Mouse (Mus musculus) brain, embryonic 18.5 days (tissue): ENCODE results near the gene Pet117.

ENCODE experiments used
- DNase-seq: peaks from one replicate; pipeline ENCODE4 v3.0.0-alpha.2; 2012; ENCODE audit warnings: low read depth, low spot score

Gene Pet117

GRCm38 (mm10) chr2:144382624-144383138, 13.9 kb downstream of the Pet117 start:
- no peak for DNase-seq

- DNase-seq, result no peak
Observed at GRCm38 (mm10) chr2:144386296-144386695, 17.5 kb downstream of the Pet117 start.

GRCm38 (mm10) chr2:144388416-144388815, 19.6 kb downstream of the Pet117 start:
- no peak for DNase-seq

- DNase-seq, result no peak
Observed at GRCm38 (mm10) chr2:144399531-144399930, 30.7 kb downstream of the Pet117 start.

- no peak for DNase-seq
Observed at GRCm38 (mm10) chr2:144400659-144401058, 31.9 kb downstream of the Pet117 start.

GRCm38 (mm10) chr2:144409037-144409436, 40.2 kb downstream of the Pet117 start:
- DNase-seq, result no peak

- DNase-seq, result no peak
Observed at GRCm38 (mm10) chr2:144410603-144411002, 41.8 kb downstream of the Pet117 start.

GRCm38 (mm10) chr2:144414646-144415045, 45.9 kb downstream of the Pet117 start:
- DNase-seq, result no peak

- no peak for DNase-seq
Observed at GRCm38 (mm10) chr2:144416859-144417258, 48.1 kb downstream of the Pet117 start.

- DNase-seq, result no peak
Observed at GRCm38 (mm10) chr2:144418062-144418461, 49.3 kb downstream of the Pet117 start.

- DNase-seq, result no peak
Observed at GRCm38 (mm10) chr2:144422094-144422675, 53.4 kb downstream of the Pet117 start.
